Mouse (Mus musculus): ENCODE data around the gene Smoc1. TPM values are rescaled to one million over a fixed set of nuclear protein-coding genes. Genes with fewer than 3 reads are reported as not detected.

Gene Smoc1
- polyA plus RNA-seq, 1 experiment = 51.5 TPM

GRCm38 (mm10) chr12:81168031-81168430 is 141.4 kb downstream of the Smoc1 start:
- DNase-seq (ENCODE audit: low read depth) = no peak

GRCm38 (mm10) chr12:81168494-81168893 is 141.9 kb downstream of the Smoc1 start:
- DNase-seq (ENCODE audit: low read depth) = no peak

DNA sequence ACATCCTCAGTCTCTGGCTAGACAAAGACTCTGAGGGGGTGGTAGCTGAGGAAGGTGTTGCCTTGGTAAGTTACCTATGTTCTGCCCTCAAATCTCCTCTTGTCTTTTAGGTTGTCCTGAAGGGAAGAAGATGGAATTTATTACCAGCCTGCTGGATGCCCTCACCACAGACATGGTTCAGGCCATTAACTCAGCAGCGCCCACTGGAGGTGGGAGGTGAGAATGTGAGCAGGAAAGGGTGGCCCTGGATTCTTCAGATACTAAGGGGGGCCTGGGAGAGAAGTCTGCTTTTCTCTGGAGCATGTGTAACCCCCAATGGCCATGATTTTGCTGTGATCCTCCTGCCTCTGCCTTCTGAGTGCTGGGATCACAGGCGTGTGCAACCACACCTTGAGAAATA is 143.5 kb downstream of the Smoc1 start:
- DNase-seq (ENCODE audit: low read depth) = no peak

DNA sequence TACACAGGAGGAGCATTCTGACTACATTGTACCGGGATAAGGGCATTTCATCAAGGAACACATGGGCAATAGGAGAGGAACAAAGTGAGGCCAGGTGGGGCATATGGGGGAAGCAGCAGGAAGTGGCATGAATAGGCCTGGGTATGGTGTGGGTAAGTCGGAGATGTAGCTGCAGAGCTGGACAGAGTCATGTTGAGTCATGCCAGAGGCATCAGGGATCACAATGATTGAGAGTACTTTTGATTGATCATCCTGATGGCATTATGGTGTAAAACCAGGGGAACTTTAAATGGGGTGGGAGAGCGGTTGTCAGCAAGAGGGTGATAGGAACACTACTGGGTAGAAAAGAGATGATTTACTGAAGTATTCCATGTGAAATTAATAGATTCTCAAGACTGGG is 146.4 kb downstream of the Smoc1 start:
- DNase-seq (ENCODE audit: low read depth) = no peak

DNA sequence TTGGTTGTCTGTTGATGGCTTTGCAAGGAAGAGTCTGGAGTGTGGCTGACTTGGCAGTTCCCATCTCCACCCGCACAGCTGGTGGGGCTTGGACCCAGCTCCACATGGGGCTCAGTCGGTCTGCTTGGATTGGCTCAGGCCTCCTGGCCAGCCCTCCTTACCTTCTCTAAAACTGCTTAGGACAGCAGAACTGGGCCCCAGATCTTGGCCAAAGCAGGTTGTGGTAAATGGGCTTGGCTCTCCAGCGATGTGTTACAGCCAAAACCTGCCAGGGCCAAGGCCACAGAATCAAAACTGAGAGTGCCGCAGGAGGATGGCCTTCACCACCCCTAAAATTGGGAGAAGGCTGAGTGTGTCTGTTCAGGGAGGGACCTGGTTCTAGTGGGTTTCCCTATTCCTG is 147.3 kb downstream of the Smoc1 start:
- DNase-seq (ENCODE audit: low read depth) = no peak

GRCm38 (mm10) chr12:81175252-81175651 is 148.6 kb downstream of the Smoc1 start:
- DNase-seq (ENCODE audit: low read depth) = no peak

- DNase-seq (ENCODE audit: low read depth) = no peak
Measured at GRCm38 (mm10) chr12:81182073-81182472, 155.5 kb downstream of the Smoc1 start.

- DNase-seq (ENCODE audit: low read depth) = no peak
Measured at GRCm38 (mm10) chr12:81184967-81185366, 158.4 kb downstream of the Smoc1 start.

DNA sequence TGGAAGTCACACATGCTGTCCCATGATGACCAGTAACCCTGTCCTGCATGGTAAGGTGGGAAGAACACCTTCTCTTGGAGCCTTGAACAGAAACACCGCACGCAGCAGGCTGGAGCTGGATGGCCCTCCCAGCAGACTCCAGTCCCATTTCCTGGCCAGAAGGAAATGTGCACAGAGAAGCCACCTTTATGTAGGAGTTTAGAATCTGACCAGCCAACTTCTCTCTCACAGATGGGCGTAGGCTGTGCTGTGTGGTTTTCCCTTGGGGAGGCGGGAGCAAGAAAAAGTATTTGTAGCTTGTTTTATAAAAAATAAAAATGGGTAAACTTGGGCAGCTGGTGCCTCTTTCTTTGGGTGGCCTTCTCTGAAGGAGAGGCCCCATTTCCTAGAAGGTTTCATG is 159.5 kb downstream of the Smoc1 start:
- DNase-seq (ENCODE audit: low read depth) = no peak

DNA sequence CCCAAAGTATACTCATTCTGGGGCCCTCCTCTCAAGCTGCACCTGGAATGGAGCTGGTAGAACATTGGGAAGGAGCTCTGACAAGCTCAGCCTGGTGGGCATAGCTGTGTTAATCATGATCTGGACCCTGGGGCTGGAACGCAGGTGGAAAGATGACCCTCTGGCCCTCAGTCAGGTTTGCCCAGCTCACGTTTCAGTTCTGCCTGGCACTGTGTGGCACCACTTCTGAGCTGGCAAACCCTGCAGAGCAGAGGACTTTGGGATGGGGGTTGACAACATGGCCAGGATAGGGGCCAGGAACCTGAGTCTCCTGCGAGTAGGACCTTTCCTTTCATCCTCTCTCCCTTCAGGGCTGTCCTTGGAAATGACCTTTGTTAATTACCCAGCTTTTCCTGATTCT is 160.1 kb downstream of the Smoc1 start:
- no peak for DNase-seq (ENCODE audit: low read depth)

DNA sequence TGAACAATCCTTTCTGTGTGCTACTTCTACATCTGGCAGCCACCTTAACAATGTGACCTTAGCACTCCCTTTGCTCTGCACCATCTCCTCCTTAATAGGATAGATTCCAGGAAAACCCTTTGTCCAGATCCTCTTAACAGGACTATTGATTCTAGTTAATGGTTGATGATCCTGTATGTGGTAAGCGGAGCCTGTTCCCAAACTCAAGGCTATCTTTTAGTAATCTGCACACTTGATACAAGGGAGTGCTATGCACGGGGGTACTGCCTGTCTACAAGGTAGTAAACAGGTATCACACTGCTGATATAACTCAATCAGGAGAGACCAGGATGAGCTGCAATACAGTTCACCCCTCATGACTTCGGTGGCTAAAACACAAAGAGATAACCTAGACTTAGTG is 161.8 kb downstream of the Smoc1 start:
- no peak for DNase-seq (ENCODE audit: low read depth)

DNA sequence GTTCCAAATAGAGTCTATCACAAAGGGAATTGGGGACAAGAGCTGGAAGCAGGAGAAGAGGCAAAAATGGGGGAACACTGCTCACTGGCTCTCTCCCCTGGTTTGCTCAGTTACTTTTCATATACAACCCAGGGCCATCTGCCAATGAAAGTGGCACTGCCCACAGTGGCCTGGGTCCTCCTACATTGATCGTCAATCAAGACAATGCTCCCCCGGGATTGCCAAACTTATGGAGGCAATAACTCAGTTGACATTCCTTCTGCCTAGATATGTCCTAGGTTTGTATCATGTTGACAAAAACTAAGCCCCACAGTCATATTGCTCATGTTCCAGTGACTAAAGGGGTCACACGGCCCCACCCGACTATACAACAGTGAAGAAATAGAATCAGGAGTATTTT is 162.4 kb downstream of the Smoc1 start:
- no peak for DNase-seq (ENCODE audit: low read depth)

- DNase-seq (ENCODE audit: low read depth) = no peak
Measured at GRCm38 (mm10) chr12:81189636-81190035, 163.0 kb downstream of the Smoc1 start.

DNA sequence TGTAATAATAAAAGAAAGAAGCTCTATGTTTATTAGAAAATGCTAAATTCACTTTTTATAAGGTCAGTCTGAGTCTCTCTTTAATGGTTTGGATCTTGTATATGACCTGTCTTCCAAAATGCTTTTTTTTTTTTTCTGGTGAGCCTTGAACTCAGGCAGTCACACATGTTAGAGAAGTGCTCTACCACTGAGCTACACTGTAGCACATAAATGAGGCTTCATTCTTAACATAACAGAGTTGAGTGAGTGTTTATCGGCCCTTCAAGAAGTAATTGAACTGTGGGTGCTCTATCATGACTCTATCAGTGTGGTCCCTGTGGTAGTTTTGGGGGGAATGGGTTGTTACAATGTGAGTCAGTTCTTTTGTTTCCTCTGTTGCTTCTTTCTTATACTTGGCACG is 167.4 kb downstream of the Smoc1 start:
- DNase-seq (ENCODE audit: low read depth) = no peak

DNA sequence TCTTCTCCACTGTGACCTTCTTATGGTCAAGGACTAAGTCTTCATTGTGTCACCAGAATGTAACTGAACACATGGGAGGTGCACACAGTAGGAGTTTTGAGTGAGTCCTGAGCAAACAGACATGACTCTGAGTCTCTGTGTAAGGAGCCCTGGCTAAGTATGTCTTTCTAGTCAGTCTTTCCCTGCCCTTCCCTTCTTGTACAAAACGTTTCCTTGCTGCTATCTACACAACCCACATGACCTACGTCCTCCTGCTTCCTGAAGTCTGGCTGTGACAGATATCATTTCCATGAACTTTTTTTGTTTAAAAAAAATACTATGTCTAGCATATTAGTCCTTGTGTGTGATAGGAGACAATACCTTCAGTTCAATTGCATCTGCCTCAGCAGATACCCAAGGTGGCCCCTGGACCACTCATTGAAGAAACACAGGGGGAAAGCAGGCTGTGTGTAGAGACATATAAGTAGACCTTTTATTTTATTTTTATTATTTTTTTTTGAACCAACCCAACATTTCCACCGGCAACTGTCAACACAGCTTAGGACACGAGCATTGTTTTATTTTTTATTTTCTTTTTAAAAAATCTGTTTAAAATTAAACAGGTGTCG is 171.0 kb downstream of the Smoc1 start:
- no peak for DNase-seq (ENCODE audit: low read depth)

DNA sequence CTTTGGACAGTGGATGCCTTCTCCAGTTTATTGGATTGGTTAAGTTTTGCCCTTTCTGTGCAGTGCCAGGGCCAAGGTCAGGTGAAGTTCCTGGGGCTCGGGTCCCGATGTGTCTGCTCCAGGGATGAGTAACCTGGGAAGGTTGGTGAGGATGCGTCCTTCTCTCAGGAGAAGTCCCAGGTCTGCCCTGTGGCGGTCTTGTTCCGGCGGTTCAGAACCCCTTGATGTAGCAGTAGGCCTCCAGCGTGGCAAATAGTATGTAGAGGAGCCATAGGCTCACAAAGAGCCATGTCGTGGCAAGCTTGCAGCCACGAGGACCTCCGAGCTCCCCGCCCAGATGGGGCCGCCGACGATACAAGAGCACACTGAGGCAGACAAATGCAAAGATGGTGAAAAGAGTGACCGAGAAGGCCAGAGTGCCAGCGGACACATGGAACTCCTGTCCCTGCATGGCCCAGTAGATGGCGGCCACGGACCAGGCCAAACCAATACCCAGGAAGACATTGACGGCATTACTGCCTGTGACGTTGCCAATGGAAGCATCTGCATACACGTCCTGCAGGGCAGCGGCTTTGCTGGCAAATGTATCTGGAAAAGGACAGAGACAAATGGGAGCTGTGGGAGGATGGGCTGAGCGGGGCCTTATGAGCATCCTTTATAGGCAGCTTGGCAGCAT is 172.8 kb downstream of the Smoc1 start:
- no peak for DNase-seq (ENCODE audit: low read depth)

- no peak for DNase-seq (ENCODE audit: low read depth)
Measured at GRCm38 (mm10) chr12:81203226-81203625, 176.6 kb downstream of the Smoc1 start.

DNA sequence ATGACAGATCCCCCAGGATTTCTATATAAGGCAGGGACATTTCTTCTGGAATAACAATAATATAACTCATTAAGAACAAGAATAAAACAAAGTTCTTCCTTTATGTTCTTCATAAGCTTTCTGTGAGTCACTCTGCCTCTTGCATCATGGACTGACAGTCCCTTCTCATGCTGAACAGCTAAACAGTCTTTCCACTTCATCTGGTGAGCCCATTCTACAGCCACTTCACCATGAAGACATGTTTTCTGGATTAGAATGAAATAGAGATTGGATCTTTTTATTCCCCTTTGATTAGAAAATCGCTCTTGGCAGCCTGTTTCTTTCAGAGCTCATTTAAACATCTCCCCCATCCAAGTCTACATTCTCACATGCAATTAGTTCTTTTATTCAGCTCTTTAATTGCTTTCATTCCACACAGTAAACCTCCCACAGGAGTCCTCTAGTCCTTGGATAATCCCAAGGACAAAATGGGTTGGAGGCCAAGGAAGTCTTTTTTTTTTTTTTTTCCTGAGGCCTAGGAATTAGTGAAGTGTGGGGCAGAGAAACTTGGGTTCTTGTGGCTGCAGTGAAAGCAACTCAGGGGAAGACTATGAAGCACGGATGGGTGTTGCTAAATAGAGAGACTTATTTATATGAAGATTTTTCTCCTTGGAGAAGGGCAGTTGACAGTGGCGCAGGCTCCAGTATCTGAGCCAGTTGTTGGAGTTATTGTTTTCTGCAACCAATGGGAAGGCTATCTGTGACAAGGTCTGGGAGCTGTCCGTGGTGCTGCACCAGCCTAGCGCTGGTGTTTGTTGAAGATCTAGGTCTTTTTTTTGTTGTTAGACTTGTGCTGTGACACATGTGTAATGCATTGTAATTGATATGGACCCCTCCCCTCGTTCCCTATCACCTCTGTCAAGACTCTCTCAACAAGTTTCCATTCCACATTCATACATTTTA is 179.3 kb downstream of the Smoc1 start:
- DNase-seq (ENCODE audit: low read depth) = no peak

- no peak for DNase-seq (ENCODE audit: low read depth)
Measured at GRCm38 (mm10) chr12:81208559-81208958, 182.0 kb downstream of the Smoc1 start.

DNA sequence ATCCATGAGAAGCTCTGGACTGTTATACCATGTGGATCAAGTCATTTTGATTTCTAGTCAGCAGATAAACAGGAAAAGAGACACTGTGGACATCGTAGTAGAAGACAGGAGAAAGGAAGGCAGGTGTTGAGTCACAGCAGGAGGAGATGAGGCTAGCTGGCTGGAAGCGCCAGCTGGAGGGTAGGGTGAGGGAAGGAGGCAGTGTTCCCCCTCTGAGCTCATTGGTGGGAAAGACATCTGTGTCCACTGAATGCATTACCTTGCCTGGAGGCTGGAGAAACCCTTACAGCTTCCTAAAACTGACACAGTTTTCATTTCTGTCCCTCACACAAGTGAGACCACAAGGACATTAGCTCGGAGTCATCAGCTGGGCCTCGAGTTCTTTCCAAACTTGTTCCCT is 192.7 kb downstream of the Smoc1 start:
- no peak for DNase-seq (ENCODE audit: low read depth)

GRCm38 (mm10) chr12:81223276-81223675 is 196.7 kb downstream of the Smoc1 start:
- no peak for DNase-seq (ENCODE audit: low read depth)

GRCm38 (mm10) chr12:81224843-81225242 is 198.2 kb downstream of the Smoc1 start:
- DNase-seq (ENCODE audit: low read depth) = no peak
